Mouse (Mus musculus): ENCODE measurements around the gene Ppp4r3a. TPM values are rescaled to one million over a fixed set of nuclear protein-coding genes. Genes with fewer than 3 reads are reported as not detected.
"Not testable (repeated sequence)": the region's sequence is repeated elsewhere in the genome, so short reads cannot be mapped to it uniquely, and the experiment has no call there.

Gene Ppp4r3a
- polyA plus RNA-seq, 1 experiment from 2014 or later, result 33.0 TPM

- no peak overlapping the region for H3K9ac ChIP-seq (replicated peaks; ENCODE audit: low read length)
- H3K4me3 ChIP-seq (replicated peaks; ENCODE audit: low read depth, low read length), result no peak overlapping the region
- DNase-seq, result no peak
- H3K27ac ChIP-seq (replicated peaks; ENCODE audit: low read depth, low read length), result no peak overlapping the region; the same call in 1 of the 2 replicates
- H3K36me3 ChIP-seq (ENCODE audit: control insufficient read depth, insufficient read depth, low read length), result peaks cover 11% of the 10 kb centered on the region
- no peaks in the 10 kb centered on the region for H3K9me3 ChIP-seq (ENCODE audit: control insufficient read depth, low read length)
- ATAC-seq (ENCODE audit: low FRiP score, low TSS enrichment), result no peak
- no peak overlapping the region for H3K4me2 ChIP-seq (ENCODE audit: low read length)
- 89% methylated on average over 7 of the region's 7 CpGs for WGBS
- no peaks in the 10 kb centered on the region for H3K27me3 ChIP-seq (ENCODE audit: control insufficient read depth, insufficient read depth, low read length)
- peaks cover 38% of the 10 kb centered on the region for H3K4me1 ChIP-seq (ENCODE audit: control insufficient read depth, insufficient read depth, low read length)
Observed at GRCm38 (mm10) chr12:101019443-101019842, 64.1 kb downstream of the Ppp4r3a start.

- Histone ChIP-seq H3K4me1 (ENCODE audit: control insufficient read depth, insufficient read depth, low read length) (peaks cover 39% of the 10 kb centered on the region), H3K36me3 (ENCODE audit: control insufficient read depth, insufficient read depth, low read length) (peaks cover 11% of the 10 kb centered on the region), H3K9me3 (ENCODE audit: control insufficient read depth, low read length) (no peaks in the 10 kb centered on the region), H3K4me3 (replicated peaks; ENCODE audit: low read depth, low read length) (no peak overlapping the region), H3K27ac (replicated peaks; ENCODE audit: low read depth, low read length) (peak overlapping the region; percentile 56), H3K4me2 (ENCODE audit: low read length) (0 out of 2 replicates have a peak overlapping the region, but pooled peaks have one; percentile 5), H3K27me3 (ENCODE audit: control insufficient read depth, insufficient read depth, low read length) (no peaks in the 10 kb centered on the region), H3K9ac (replicated peaks; ENCODE audit: low read length) (no peak overlapping the region)
- DNase-seq (peak; percentile 71), ATAC-seq (ENCODE audit: low FRiP score, low TSS enrichment) (no peak)
- 12% methylated on average over 5 of the region's 5 CpGs for WGBS
Observed at GRCm38 (mm10) chr12:101019031-101019430, 64.5 kb downstream of the Ppp4r3a start.

DNA sequence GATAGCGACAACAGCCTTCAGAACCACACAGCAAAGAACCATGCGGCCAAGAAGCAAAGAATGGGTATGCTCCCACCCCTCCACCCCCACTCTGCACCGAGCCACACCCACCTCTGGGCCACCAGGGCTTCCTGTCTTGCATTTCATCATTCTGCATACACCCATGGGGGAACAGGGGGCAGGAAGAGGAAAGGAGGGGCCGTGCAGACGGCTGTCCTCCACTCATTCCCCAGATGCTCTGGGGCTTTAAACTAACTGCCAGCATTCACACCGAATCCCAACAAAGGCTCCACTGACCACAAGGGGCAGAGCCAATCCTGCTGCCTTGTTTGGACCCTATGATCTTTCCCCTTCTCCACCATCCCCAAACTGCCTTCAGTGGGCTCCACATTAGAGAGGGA is 65.5 kb downstream of the Ppp4r3a start:
- Histone ChIP-seq H3K4me1 (ENCODE audit: control insufficient read depth, insufficient read depth, low read length) (peaks cover 30% of the 10 kb centered on the region), H3K4me3 (replicated peaks; ENCODE audit: low read depth, low read length) (no peak overlapping the region), H3K27ac (replicated peaks; ENCODE audit: low read depth, low read length) (no peak overlapping the region; the same call in 1 of the 2 replicates), H3K4me2 (ENCODE audit: low read length) (peak overlapping the region; percentile 5), H3K27me3 (ENCODE audit: control insufficient read depth, insufficient read depth, low read length) (no peaks in the 10 kb centered on the region), H3K9ac (replicated peaks; ENCODE audit: low read length) (no peak overlapping the region), H3K36me3 (ENCODE audit: control insufficient read depth, insufficient read depth, low read length) (peaks cover 11% of the 10 kb centered on the region), H3K9me3 (ENCODE audit: control insufficient read depth, low read length) (no peaks in the 10 kb centered on the region)
- peak; percentile 29 for DNase-seq
- no peak for ATAC-seq (ENCODE audit: low FRiP score, low TSS enrichment)
- 31% methylated on average over 6 of the region's 6 CpGs for WGBS

DNA sequence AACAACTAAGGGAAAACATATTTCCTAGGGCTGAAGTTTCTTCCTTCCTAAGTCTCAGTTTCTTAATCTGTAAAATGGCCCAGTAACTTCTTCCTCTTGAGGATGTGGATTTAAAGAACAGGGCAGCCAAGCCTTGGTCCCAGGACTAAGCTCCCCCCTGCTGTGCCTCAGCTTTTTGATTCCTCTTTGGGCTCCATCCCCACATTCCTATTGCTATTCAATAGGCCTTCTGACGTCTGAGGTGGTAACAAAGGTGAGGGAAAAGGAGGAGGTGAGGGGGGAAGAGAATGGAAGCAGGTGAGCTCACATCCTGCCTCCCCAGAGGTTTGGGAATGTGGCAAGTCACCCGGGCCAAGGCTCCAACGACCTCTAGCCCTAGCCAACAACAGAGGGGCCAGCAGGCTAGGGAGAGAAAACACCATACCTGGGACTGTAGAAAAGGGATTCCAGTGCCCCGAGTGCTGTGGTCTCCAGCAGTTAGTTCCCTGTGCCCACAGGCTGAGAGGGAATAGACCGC is 67.0 kb downstream of the Ppp4r3a start:
- Histone ChIP-seq H3K9ac (replicated peaks; ENCODE audit: low read length) (no peak overlapping the region), H3K4me1 (ENCODE audit: control insufficient read depth, insufficient read depth, low read length) (peaks cover 37% of the 10 kb centered on the region)

GRCm38 (mm10) chr12:101015926-101016325 is 67.6 kb downstream of the Ppp4r3a start:
- Histone ChIP-seq H3K36me3 (ENCODE audit: control insufficient read depth, insufficient read depth, low read length) (no peaks in the 10 kb centered on the region), H3K4me2 (ENCODE audit: low read length) (no peak overlapping the region), H3K4me1 (ENCODE audit: control insufficient read depth, insufficient read depth, low read length) (peaks cover 37% of the 10 kb centered on the region), H3K27me3 (ENCODE audit: control insufficient read depth, insufficient read depth, low read length) (no peaks in the 10 kb centered on the region), H3K27ac (replicated peaks; ENCODE audit: low read depth, low read length) (no peak overlapping the region), H3K9ac (replicated peaks; ENCODE audit: low read length) (no peak overlapping the region), H3K4me3 (replicated peaks; ENCODE audit: low read depth, low read length) (no peak overlapping the region), H3K9me3 (ENCODE audit: control insufficient read depth, low read length) (no peaks in the 10 kb centered on the region)
- 53% methylated on average over 4 of the region's 4 CpGs for WGBS
- peak; percentile 45 for DNase-seq
- peak; percentile 15 for ATAC-seq (ENCODE audit: low FRiP score, low TSS enrichment)

More for the DNA sequence above, 67.0 kb downstream of the Ppp4r3a start:
- Histone ChIP-seq H3K27ac (replicated peaks; ENCODE audit: low read depth, low read length) (no peak overlapping the region), H3K4me3 (replicated peaks; ENCODE audit: low read depth, low read length) (no peak overlapping the region), H3K36me3 (ENCODE audit: control insufficient read depth, insufficient read depth, low read length) (peaks cover 5% of the 10 kb centered on the region; the same call in 1 of the 2 replicates), H3K27me3 (ENCODE audit: control insufficient read depth, insufficient read depth, low read length) (no peaks in the 10 kb centered on the region), H3K4me2 (ENCODE audit: low read length) (no peak overlapping the region), H3K9me3 (ENCODE audit: control insufficient read depth, low read length) (no peaks in the 10 kb centered on the region)
- 41% methylated on average over 5 of the region's 5 CpGs for WGBS
- ATAC-seq (ENCODE audit: low FRiP score, low TSS enrichment), result no peak
- no peak for DNase-seq

DNA sequence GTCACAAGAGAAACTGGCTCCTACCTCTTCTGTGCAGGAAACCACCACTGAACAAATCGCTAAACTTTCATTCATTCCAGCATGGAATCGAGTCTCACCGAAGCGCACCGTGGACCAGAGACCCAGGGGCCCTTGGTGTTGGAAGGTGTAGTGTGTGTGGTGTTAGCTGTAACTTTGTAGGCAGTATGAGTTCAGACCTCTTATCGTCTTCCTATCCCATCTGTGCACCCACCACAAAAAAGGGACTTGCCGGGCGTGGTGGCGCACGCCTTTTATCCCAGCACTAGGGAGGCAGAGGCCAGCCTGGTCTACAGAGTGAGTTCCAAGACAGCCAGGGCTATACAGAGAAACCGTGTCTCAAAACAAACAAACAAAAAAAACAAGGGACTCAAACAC is 68.3 kb downstream of the Ppp4r3a start:
- DNase-seq, result no peak
- 87% methylated on average over 11 of the region's 11 CpGs for WGBS
- H3K9me3 ChIP-seq (ENCODE audit: control insufficient read depth, low read length), result no peaks in the 10 kb centered on the region
- no peak overlapping the region for H3K27ac ChIP-seq (replicated peaks; ENCODE audit: low read depth, low read length)
- H3K36me3 ChIP-seq (ENCODE audit: control insufficient read depth, insufficient read depth, low read length), result no peaks in the 10 kb centered on the region
- no peak for ATAC-seq (ENCODE audit: low FRiP score, low TSS enrichment)
- peaks cover 37% of the 10 kb centered on the region for H3K4me1 ChIP-seq (ENCODE audit: control insufficient read depth, insufficient read depth, low read length)
- no peak overlapping the region for H3K4me3 ChIP-seq (replicated peaks; ENCODE audit: low read depth, low read length)
- H3K4me2 ChIP-seq (ENCODE audit: low read length), result no peak overlapping the region
- no peak overlapping the region for H3K9ac ChIP-seq (replicated peaks; ENCODE audit: low read length)
- H3K27me3 ChIP-seq (ENCODE audit: control insufficient read depth, insufficient read depth, low read length), result no peaks in the 10 kb centered on the region

DNA sequence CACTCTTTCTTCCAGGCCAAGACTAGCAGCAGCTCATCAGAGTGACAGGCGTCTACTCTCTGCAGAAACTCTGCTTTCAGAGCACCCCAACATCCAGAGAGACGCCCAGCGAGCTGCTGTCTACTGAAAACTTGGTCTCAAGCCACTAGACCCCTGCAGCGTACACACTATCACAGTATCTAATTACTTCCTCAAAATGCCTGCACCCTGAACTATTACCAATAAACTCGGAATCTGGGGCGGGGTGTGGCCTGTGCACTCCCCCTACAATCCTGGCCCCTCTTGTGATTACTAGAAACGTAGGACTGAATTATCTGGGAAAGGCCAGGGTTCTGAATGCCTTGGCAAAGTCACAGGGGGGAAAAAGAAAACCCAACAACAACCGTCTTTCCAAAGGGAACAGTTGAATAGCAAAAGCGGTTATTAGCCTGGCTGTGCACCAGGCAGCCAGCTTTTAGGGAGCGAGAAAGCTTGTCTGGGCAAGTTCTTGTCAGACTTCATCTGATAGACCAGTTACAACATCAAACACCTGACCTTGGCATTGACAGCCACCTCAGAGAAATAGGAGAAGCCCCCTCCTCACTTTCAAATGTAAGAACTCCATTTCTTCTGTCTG is 68.8 kb downstream of the Ppp4r3a start:
- 76% methylated on average over 10 of the region's 10 CpGs for WGBS

DNA sequence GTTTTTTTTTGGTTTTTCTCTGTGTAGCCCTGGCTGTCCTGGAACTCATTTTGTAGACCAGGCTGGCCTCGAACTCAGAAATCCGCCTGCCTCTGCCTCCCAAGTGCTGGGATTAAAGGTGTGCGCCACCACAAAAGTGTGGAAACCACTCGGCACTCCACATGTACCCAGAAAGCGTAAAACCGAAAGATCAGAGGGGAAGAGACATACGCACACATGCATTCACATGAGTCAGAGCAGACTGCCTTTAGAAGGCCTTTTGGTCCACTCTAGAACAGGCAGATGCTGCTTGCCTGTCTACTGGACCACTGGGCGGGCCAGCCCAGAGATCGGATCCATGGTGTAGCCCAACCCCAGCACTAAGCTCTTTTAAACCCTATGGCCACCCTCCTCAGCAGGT is 69.8 kb downstream of the Ppp4r3a start:
- H3K27ac ChIP-seq (replicated peaks; ENCODE audit: low read depth, low read length); H3K4me2 ChIP-seq (ENCODE audit: low read length); H3K27me3 ChIP-seq (ENCODE audit: control insufficient read depth, insufficient read depth, low read length); ATAC-seq (ENCODE audit: low FRiP score, low TSS enrichment); H3K4me3 ChIP-seq (replicated peaks; ENCODE audit: low read depth, low read length); DNase-seq; H3K9ac ChIP-seq (replicated peaks; ENCODE audit: low read length); H3K9me3 ChIP-seq (ENCODE audit: control insufficient read depth, low read length); H3K36me3 ChIP-seq (ENCODE audit: control insufficient read depth, insufficient read depth, low read length): not testable (repeated sequence)
- H3K4me1 ChIP-seq (ENCODE audit: control insufficient read depth, insufficient read depth, low read length), result peaks cover 30% of the 10 kb centered on the region
- 90% methylated on average over 9 of the region's 9 CpGs for WGBS

More for the DNA sequence above, 68.8 kb downstream of the Ppp4r3a start:
- no peaks in the 10 kb centered on the region for H3K36me3 ChIP-seq (ENCODE audit: control insufficient read depth, insufficient read depth, low read length)
- H3K4me3 ChIP-seq (replicated peaks; ENCODE audit: low read depth, low read length), result no peak overlapping the region
- DNase-seq, result no peak
- no peaks in the 10 kb centered on the region for H3K27me3 ChIP-seq (ENCODE audit: control insufficient read depth, insufficient read depth, low read length)
- no peaks in the 10 kb centered on the region for H3K9me3 ChIP-seq (ENCODE audit: control insufficient read depth, low read length)
- no peak overlapping the region for H3K4me2 ChIP-seq (ENCODE audit: low read length)
- H3K9ac ChIP-seq (replicated peaks; ENCODE audit: low read length), result no peak overlapping the region
- H3K4me1 ChIP-seq (ENCODE audit: control insufficient read depth, insufficient read depth, low read length), result peaks cover 37% of the 10 kb centered on the region
- no peak overlapping the region for H3K27ac ChIP-seq (replicated peaks; ENCODE audit: low read depth, low read length)
- ATAC-seq (ENCODE audit: low FRiP score, low TSS enrichment), result no peak

- H3K4me3 ChIP-seq (replicated peaks; ENCODE audit: low read depth, low read length), result no peak overlapping the region
- H3K27me3 ChIP-seq (ENCODE audit: control insufficient read depth, insufficient read depth, low read length), result no peaks in the 10 kb centered on the region
- H3K9ac ChIP-seq (replicated peaks; ENCODE audit: low read length), result no peak overlapping the region
- H3K4me2 ChIP-seq (ENCODE audit: low read length), result no peak overlapping the region
- peaks cover 30% of the 10 kb centered on the region for H3K4me1 ChIP-seq (ENCODE audit: control insufficient read depth, insufficient read depth, low read length)
- no peaks in the 10 kb centered on the region for H3K36me3 ChIP-seq (ENCODE audit: control insufficient read depth, insufficient read depth, low read length)
- no peaks in the 10 kb centered on the region for H3K9me3 ChIP-seq (ENCODE audit: control insufficient read depth, low read length)
- ATAC-seq (ENCODE audit: low FRiP score, low TSS enrichment) (no peak), DNase-seq (peak; percentile 31)
- WGBS, result 31% methylated on average over 8 of the region's 8 CpGs
- H3K27ac ChIP-seq (replicated peaks; ENCODE audit: low read depth, low read length), result no peak overlapping the region
Observed at GRCm38 (mm10) chr12:101013078-101013665, 70.3 kb downstream of the Ppp4r3a start.

All from midbrain, embryonic 14.5 days (tissue).